Comparison of ENCODE assay signal across 19 mouse cellular contexts in genomic region chr11:64297825-64298224, GRCm38 (mm10).
"Had no signal": no experiment of that assay in that cellular context is flagged by ENCODE, and none has a peak within 500 bp of the region (broad histone marks: within the 10 kb centered on the region; RNA-seq: fewer than 3 reads in every experiment).

No protein-coding gene starts in this region.

- H3K9me3 ChIP-seq: liver, embryonic 12.5 days; liver, embryonic 15.5 days; lung, embryonic 15.5 days; neural tube, embryonic 13.5 days had no signal

- DNase-seq: kidney, adult 2 months; kidney, postnatal 10 days; kidney, postnatal 36 days; left cerebral cortex, postnatal 4 days; liver; lung, adult 18-20 months; lung, postnatal 14 days; midbrain, embryonic 14.5 days; retina, postnatal 1 day; right cerebral cortex, postnatal 25 days; thymus, adult 18-20 months; thymus, postnatal 36 days had no signal

- H3K27me3 ChIP-seq: liver, embryonic 12.5 days; liver, embryonic 15.5 days; lung, embryonic 15.5 days; neural tube, embryonic 13.5 days had no signal

- H3K4me3 ChIP-seq: liver, embryonic 12.5 days; liver, embryonic 15.5 days; lung, embryonic 15.5 days; neural tube, embryonic 13.5 days had no signal

- ATAC-seq: intestine, embryonic 16.5 days; liver, embryonic 12.5 days had no signal

- H3K4me1 ChIP-seq: liver, embryonic 12.5 days; liver, embryonic 15.5 days; lung, embryonic 15.5 days had no signal

- H3K4me2 ChIP-seq: liver, embryonic 12.5 days; liver, embryonic 15.5 days; lung, embryonic 15.5 days; midbrain, embryonic 11.5 days; neural tube, embryonic 13.5 days had no signal

- H3K27ac ChIP-seq: liver, embryonic 12.5 days; liver, embryonic 15.5 days; lung, embryonic 15.5 days; macrophage; neural tube, embryonic 13.5 days had no signal

- H3K9ac ChIP-seq: liver, embryonic 12.5 days; liver, embryonic 15.5 days; lung, embryonic 15.5 days; neural tube, embryonic 13.5 days had no signal

- H3K36me3 ChIP-seq: liver, embryonic 12.5 days; liver, embryonic 15.5 days; lung, embryonic 15.5 days; neural tube, embryonic 13.5 days had no signal
